Mouse (Mus musculus): ENCODE results near the gene Fbxo22. TPM values are rescaled to one million over a fixed set of nuclear protein-coding genes. Genes with fewer than 3 reads are reported as not detected.

Fbxo22 gene
- 22.1 TPM for polyA plus RNA-seq (2012; fragmentation: generic; extraction: Trizol)

- TF ChIP-seq POLR2A (IDR thresholded peaks at IDR 0.05; ENCODE audit: insufficient read length, low read depth) (peak; percentile 94), POLR2AphosphoS2 (IDR thresholded peaks at IDR 0.05; ENCODE audit: insufficient read length, low read depth) (peak; percentile 98), MYOD1 (IDR thresholded peaks at IDR 0.05; ENCODE audit: control insufficient read depth in 1 of 3, insufficient read length in 2 of 3, low read depth in 2 of 3) (peak in 1 of 3 experiments; percentile 20), USF1 (IDR thresholded peaks at IDR 0.05; ENCODE audit: low read depth) (no peak), TCF12 (IDR thresholded peaks at IDR 0.05; ENCODE audit: insufficient read depth, poor library complexity, severe bottlenecking) (no peak), MYOG (IDR thresholded peaks at IDR 0.05; ENCODE audit: control insufficient read depth in 1 of 3, insufficient read depth in 1 of 3, insufficient read length in 2 of 3, low read depth in 2 of 3) (peak in 1 of 3 experiments; percentile 31), MAX (IDR thresholded peaks at IDR 0.05; ENCODE audit: low read depth) (no peak), E2F4 (IDR thresholded peaks at IDR 0.05; ENCODE audit: insufficient read depth) (no peak)
- peak within 1 kb of the TSS; percentile 97 for H3K4me2 ChIP-seq (ENCODE audit: low read depth)
- no peaks in the 10 kb centered on the region for H3K27me3 ChIP-seq (ENCODE audit: control insufficient read depth, insufficient read depth, insufficient read length)
- peak within 1 kb of the TSS; percentile 61 for H3K4me3 ChIP-seq
- H3K79me2 ChIP-seq (ENCODE audit: control insufficient read depth, insufficient read depth), result peaks cover 22% of the 10 kb centered on the region
- peaks cover 4% of the 10 kb centered on the region for H3K36me3 ChIP-seq (ENCODE audit: control insufficient read depth, insufficient read depth)
- peak within 1 kb of the TSS; percentile 46 for H3ac ChIP-seq (ENCODE audit: control insufficient read depth, insufficient read length)
Measured at GRCm38 (mm10) chr9:55208790-55209481, at the start of gene Fbxo22. Gene Fbxo22 (plus strand): TSS chr9:55208925.

GRCm38 (mm10) chr9:55170655-55171412 is 37.9 kb upstream of the Fbxo22 start:
- Histone ChIP-seq H3K4me3 (no peak overlapping the region), H3K27me3 (ENCODE audit: control insufficient read depth, insufficient read depth, insufficient read length) (no peaks in the 10 kb centered on the region), H3K4me2 (ENCODE audit: low read depth) (no peak overlapping the region), H3K79me2 (ENCODE audit: control insufficient read depth, insufficient read depth) (peaks cover 11% of the 10 kb centered on the region), H3ac (ENCODE audit: control insufficient read depth, insufficient read length) (no peak overlapping the region), H3K36me3 (ENCODE audit: control insufficient read depth, insufficient read depth) (peaks cover 5% of the 10 kb centered on the region)
- no peak for TF ChIP-seq MYOD1 (IDR thresholded peaks at IDR 0.05; ENCODE audit: control insufficient read depth in 1 of 3, insufficient read length in 2 of 3, low read depth in 2 of 3)
- no peak for TF ChIP-seq REST (IDR thresholded peaks at IDR 0.05; ENCODE audit: insufficient read depth, insufficient read length)
- TF ChIP-seq MYOG (IDR thresholded peaks at IDR 0.05; ENCODE audit: control insufficient read depth in 1 of 3, insufficient read depth in 1 of 3, insufficient read length in 2 of 3, low read depth in 2 of 3), result no peak
- no peak for TF ChIP-seq TCF3 (IDR thresholded peaks at IDR 0.05; ENCODE audit: insufficient read length, low read depth)
- no peak for TF ChIP-seq USF1 (IDR thresholded peaks at IDR 0.05; ENCODE audit: low read depth)
- no peak for TF ChIP-seq POLR2A (IDR thresholded peaks at IDR 0.05; ENCODE audit: insufficient read length, low read depth)
- no peak for TF ChIP-seq POLR2AphosphoS2 (IDR thresholded peaks at IDR 0.05; ENCODE audit: insufficient read length, low read depth)
- no peak for TF ChIP-seq CEBPB (IDR thresholded peaks at IDR 0.05; ENCODE audit: insufficient read depth, poor library complexity, severe bottlenecking)

- Histone ChIP-seq H3K4me2 (ENCODE audit: low read depth) (no peak overlapping the region), H3K36me3 (ENCODE audit: control insufficient read depth, insufficient read depth) (peaks cover 5% of the 10 kb centered on the region), H3K27me3 (ENCODE audit: control insufficient read depth, insufficient read depth, insufficient read length) (no peaks in the 10 kb centered on the region), H3K79me2 (ENCODE audit: control insufficient read depth, insufficient read depth) (peaks cover 11% of the 10 kb centered on the region), H3K4me3 (no peak overlapping the region), H3ac (ENCODE audit: control insufficient read depth, insufficient read length) (no peak overlapping the region)
- TF ChIP-seq E2F4 (IDR thresholded peaks at IDR 0.05; ENCODE audit: insufficient read depth) (no peak), MAX (IDR thresholded peaks at IDR 0.05; ENCODE audit: low read depth) (no peak), MYOG (IDR thresholded peaks at IDR 0.05; ENCODE audit: control insufficient read depth in 1 of 3, insufficient read depth in 1 of 3, insufficient read length in 2 of 3, low read depth in 2 of 3) (no peak), USF1 (IDR thresholded peaks at IDR 0.05; ENCODE audit: low read depth) (no peak), CEBPB (IDR thresholded peaks at IDR 0.05; ENCODE audit: insufficient read depth, poor library complexity, severe bottlenecking) (no peak), MYOD1 (IDR thresholded peaks at IDR 0.05; ENCODE audit: control insufficient read depth in 1 of 3, insufficient read length in 2 of 3, low read depth in 2 of 3) (no peak), TCF3 (IDR thresholded peaks at IDR 0.05; ENCODE audit: insufficient read length, low read depth) (no peak), POLR2A (IDR thresholded peaks at IDR 0.05; ENCODE audit: insufficient read length, low read depth) (no peak), SRF (IDR thresholded peaks at IDR 0.05; ENCODE audit: control insufficient read depth, insufficient read length, low read depth) (no peak), TCF12 (IDR thresholded peaks at IDR 0.05; ENCODE audit: insufficient read depth, poor library complexity, severe bottlenecking) (no peak), REST (IDR thresholded peaks at IDR 0.05; ENCODE audit: insufficient read depth, insufficient read length) (no peak), POLR2AphosphoS2 (IDR thresholded peaks at IDR 0.05; ENCODE audit: insufficient read length, low read depth) (no peak)
Measured at GRCm38 (mm10) chr9:55172195-55172685, 36.5 kb upstream of the Fbxo22 start.

GRCm38 (mm10) chr9:55174235-55174634 is 34.5 kb upstream of the Fbxo22 start:
- H3K4me2 ChIP-seq (ENCODE audit: low read depth), result no peak overlapping the region
- H3K79me2 ChIP-seq (ENCODE audit: control insufficient read depth, insufficient read depth), result peaks cover 11% of the 10 kb centered on the region
- TF ChIP-seq TCF3 (IDR thresholded peaks at IDR 0.05; ENCODE audit: insufficient read length, low read depth), result no peak
- no peak for TF ChIP-seq POLR2AphosphoS2 (IDR thresholded peaks at IDR 0.05; ENCODE audit: insufficient read length, low read depth)
- TF ChIP-seq E2F4 (IDR thresholded peaks at IDR 0.05; ENCODE audit: insufficient read depth), result no peak
- no peak for TF ChIP-seq USF1 (IDR thresholded peaks at IDR 0.05; ENCODE audit: low read depth)
- no peak for TF ChIP-seq MYOG (IDR thresholded peaks at IDR 0.05; ENCODE audit: control insufficient read depth in 1 of 3, insufficient read depth in 1 of 3, insufficient read length in 2 of 3, low read depth in 2 of 3)
- TF ChIP-seq POLR2A (IDR thresholded peaks at IDR 0.05; ENCODE audit: insufficient read length, low read depth), result no peak
- TF ChIP-seq REST (IDR thresholded peaks at IDR 0.05; ENCODE audit: insufficient read depth, insufficient read length), result no peak
- TF ChIP-seq TCF12 (IDR thresholded peaks at IDR 0.05; ENCODE audit: insufficient read depth, poor library complexity, severe bottlenecking), result no peak
- TF ChIP-seq MYOD1 (IDR thresholded peaks at IDR 0.05; ENCODE audit: control insufficient read depth in 1 of 3, insufficient read length in 2 of 3, low read depth in 2 of 3), result no peak
- no peak for TF ChIP-seq MAX (IDR thresholded peaks at IDR 0.05; ENCODE audit: low read depth)
- no peak for TF ChIP-seq SRF (IDR thresholded peaks at IDR 0.05; ENCODE audit: control insufficient read depth, insufficient read length, low read depth)
- no peak for TF ChIP-seq CEBPB (IDR thresholded peaks at IDR 0.05; ENCODE audit: insufficient read depth, poor library complexity, severe bottlenecking)
- H3ac ChIP-seq (ENCODE audit: control insufficient read depth, insufficient read length), result no peak overlapping the region
- H3K4me3 ChIP-seq, result no peak overlapping the region
- H3K27me3 ChIP-seq (ENCODE audit: control insufficient read depth, insufficient read depth, insufficient read length), result no peaks in the 10 kb centered on the region
- peaks cover 5% of the 10 kb centered on the region for H3K36me3 ChIP-seq (ENCODE audit: control insufficient read depth, insufficient read depth)

Data from myocyte (in vitro differentiated cells).